8 mouse cellular contexts compared by ENCODE assay signal in the genomic region with DNA sequence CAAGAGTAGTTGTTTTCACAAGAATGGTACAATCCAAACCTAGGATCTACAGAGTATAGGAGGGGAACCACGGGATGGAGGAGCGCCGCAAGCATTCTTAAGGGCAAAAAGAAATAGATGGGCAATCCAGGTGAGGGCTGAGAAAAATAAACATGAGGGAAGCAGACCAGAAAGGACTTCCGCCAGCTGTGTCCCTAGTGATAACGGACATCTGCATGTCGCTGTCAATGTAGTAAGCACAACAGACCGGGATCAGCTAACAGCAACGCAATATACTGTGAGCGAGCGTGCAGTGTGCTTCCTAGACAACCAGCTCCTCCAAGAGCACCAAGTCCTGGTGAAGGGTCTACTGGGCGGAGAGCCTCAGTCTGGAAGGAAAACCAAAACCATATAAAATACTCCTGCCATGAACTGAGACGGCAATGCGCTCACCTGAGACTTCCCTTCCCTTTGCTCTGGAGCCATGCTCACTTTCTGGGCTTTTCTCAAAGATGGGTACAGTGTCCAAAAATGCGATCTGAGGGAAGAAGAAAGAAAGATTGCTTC. TPM values are rescaled to one million over a fixed set of nuclear protein-coding genes. Genes with fewer than 3 reads are reported as not detected.
DNase-seq lines count a peak whose midpoint lies in the region; ATAC-seq lines count a peak whose summit lies in the region.

No protein-coding gene starts in this region.

- no peaks in the 10 kb centered on the region for H3K36me3 ChIP-seq in embryonic facial prominence, embryonic 14.5 days (ENCODE audit: control insufficient read depth, insufficient read depth, low read length)
- no peaks in the 10 kb centered on the region for H3K36me3 ChIP-seq in intestine, embryonic 16.5 days (ENCODE audit: control insufficient read depth, insufficient read depth, low read length)
- H3K36me3 ChIP-seq in neural tube, embryonic 11.5 days (ENCODE audit: control insufficient read depth, insufficient read depth, low read length) = no peaks in the 10 kb centered on the region

- no peak for ATAC-seq in embryonic facial prominence, embryonic 14.5 days (ENCODE audit: low read depth)
- no peak for ATAC-seq in intestine, embryonic 16.5 days
- no peak for ATAC-seq in neural tube, embryonic 11.5 days (ENCODE audit: insufficient read depth, low FRiP score, low TSS enrichment)

- peak overlapping the region; percentile 72 for H3K9ac ChIP-seq in embryonic facial prominence, embryonic 14.5 days (ENCODE audit: low read depth, low read length)
- H3K9ac ChIP-seq in intestine, embryonic 16.5 days (ENCODE audit: low read depth, low read length) = peak overlapping the region; percentile 82
- peak overlapping the region; percentile 61 for H3K9ac ChIP-seq in neural tube, embryonic 11.5 days (ENCODE audit: low read length)

- peak overlapping the region; percentile 61 for H3K4me3 ChIP-seq in embryonic facial prominence, embryonic 14.5 days (ENCODE audit: low read depth, low read length)
- peak overlapping the region; percentile 79 for H3K4me3 ChIP-seq in intestine, embryonic 16.5 days (ENCODE audit: low read length)
- H3K4me3 ChIP-seq in neural tube, embryonic 11.5 days (ENCODE audit: low read depth, low read length) = peak overlapping the region; percentile 45

- no peak overlapping the region for H3K27ac ChIP-seq in embryonic facial prominence, embryonic 14.5 days (replicated peaks; ENCODE audit: low read depth, low read length)
- no peak overlapping the region for H3K27ac ChIP-seq in intestine, embryonic 16.5 days (ENCODE audit: low read length)
- no peak overlapping the region for H3K27ac ChIP-seq in neural tube, embryonic 11.5 days (ENCODE audit: low read depth, low read length)

- no peaks in the 10 kb centered on the region; the same call in 1 of the 2 replicates for H3K4me1 ChIP-seq in embryonic facial prominence, embryonic 14.5 days (ENCODE audit: control insufficient read depth, insufficient read depth, low read length)
- H3K4me1 ChIP-seq in intestine, embryonic 16.5 days (ENCODE audit: control insufficient read depth, insufficient read depth, low read length) = no peaks in the 10 kb centered on the region
- peaks cover 2% of the 10 kb centered on the region; the same call in 1 of the 2 replicates for H3K4me1 ChIP-seq in neural tube, embryonic 11.5 days (ENCODE audit: control insufficient read depth, insufficient read depth, low read length)

- peak; percentile 12 to 15 for DNase-seq in left cerebral cortex, postnatal 36 days (ENCODE audit: low spot score in 2 of 2)
- no peak for DNase-seq in left cerebral cortex, postnatal 14 days (ENCODE audit: low spot score in 2 of 2)
- peak; percentile 4 for DNase-seq in embryonic facial prominence, embryonic 14.5 days (ENCODE audit: low spot score)
- peak; percentile 17 for DNase-seq in neural tube, embryonic 11.5 days (ENCODE audit: low spot score)
- DNase-seq in Muller cell, postnatal 12 days (ENCODE audit: inconsistent ontology term) = no peak
- DNase-seq in ovary, adult 18-20 months (ENCODE audit: low spot score) = no peak
- DNase-seq in MN1 (ENCODE audit: low spot score) = no peak

- intact Hi-C loops in left cerebral cortex, postnatal 36 days (cut with DNase I) = loop anchor here (5.0 kb wide), 1 partner anchor 103 kb away; a partner anchor contains a TSS
- intact Hi-C loops in left cerebral cortex, postnatal 14 days (cut with DNase I) = loop anchor here (1.0 kb wide), 1 partner anchor 42 kb away; no protein-coding TSS in a partner anchor

- H3K27me3 ChIP-seq in embryonic facial prominence, embryonic 14.5 days (replicated peaks; ENCODE audit: control insufficient read depth, insufficient read depth, low read length) = no peaks in the 10 kb centered on the region
- no peaks in the 10 kb centered on the region for H3K27me3 ChIP-seq in intestine, embryonic 16.5 days (replicated peaks; ENCODE audit: control insufficient read depth, insufficient read depth, low read length)
- no peaks in the 10 kb centered on the region for H3K27me3 ChIP-seq in neural tube, embryonic 11.5 days (ENCODE audit: control insufficient read depth, insufficient read depth, low read length)

- no peaks in the 10 kb centered on the region for H3K9me3 ChIP-seq in embryonic facial prominence, embryonic 14.5 days (ENCODE audit: control insufficient read depth, low read length)
- H3K9me3 ChIP-seq in intestine, embryonic 16.5 days (ENCODE audit: control insufficient read depth, low read length) = no peaks in the 10 kb centered on the region
- H3K9me3 ChIP-seq in neural tube, embryonic 11.5 days (ENCODE audit: control insufficient read depth, low read length) = no peaks in the 10 kb centered on the region

- WGBS in embryonic facial prominence, embryonic 14.5 days = 27% methylated on average over 14 of the region's 14 CpGs
- WGBS in intestine, embryonic 16.5 days = 15% methylated on average over 14 of the region's 14 CpGs
- 29% methylated on average over 14 of the region's 14 CpGs for WGBS in neural tube, embryonic 11.5 days

- H3K4me2 ChIP-seq in embryonic facial prominence, embryonic 14.5 days (ENCODE audit: low read depth, low read length) = peak overlapping the region; percentile 85
- H3K4me2 ChIP-seq in intestine, embryonic 16.5 days (ENCODE audit: low read depth, low read length) = peak overlapping the region; percentile 98
- H3K4me2 ChIP-seq in neural tube, embryonic 11.5 days (ENCODE audit: low read depth) = peak overlapping the region; percentile 91

RNA-seq across cellular contexts. Expression of a gene that starts 0.9 kb away (rescaled TPM):
- total RNA-seq in left cerebral cortex, postnatal 36 days (2021) = 1 to 10 TPM; 5.4 to 5.9 TPM
- total RNA-seq in left cerebral cortex, postnatal 14 days (2021) = 1 to 10 TPM; 3.8 to 4.0 TPM
- 1.5 and 1.6 TPM in 2 replicates for polyA plus RNA-seq in embryonic facial prominence, embryonic 14.5 days (2014; fragmentation: Nextera tagmentation; extraction: Ambion mirVana)
- 0.68 and 1.0 TPM in 2 replicates for polyA plus RNA-seq in intestine, embryonic 16.5 days (2015; fragmentation: Nextera tagmentation; extraction: Ambion mirVana)
- polyA plus RNA-seq in neural tube, embryonic 11.5 days (2014; fragmentation: Nextera tagmentation; extraction: Ambion mirVana) = 1.4 and 1.6 TPM in 2 replicates

RNA-seq across cellular contexts. Expression of a gene that starts 13.0 kb away (rescaled TPM):
- total RNA-seq in left cerebral cortex, postnatal 36 days (2021) = not detected
- not detected for total RNA-seq in left cerebral cortex, postnatal 14 days (2021)
- polyA plus RNA-seq in embryonic facial prominence, embryonic 14.5 days (2014; fragmentation: Nextera tagmentation; extraction: Ambion mirVana) = not detected in 2 replicates
- not detected in 2 replicates for polyA plus RNA-seq in intestine, embryonic 16.5 days (2015; fragmentation: Nextera tagmentation; extraction: Ambion mirVana)
- polyA plus RNA-seq in neural tube, embryonic 11.5 days (2014; fragmentation: Nextera tagmentation; extraction: Ambion mirVana) = not detected in 2 replicates

RNA-seq across cellular contexts. Expression of a gene that starts 14.6 kb away (rescaled TPM):
- 10 to 100 TPM; 23.2 to 24.0 TPM for total RNA-seq in left cerebral cortex, postnatal 36 days (2021)
- total RNA-seq in left cerebral cortex, postnatal 14 days (2021) = 10 to 100 TPM; 20.2 to 20.7 TPM
- polyA plus RNA-seq in embryonic facial prominence, embryonic 14.5 days (2014; fragmentation: Nextera tagmentation; extraction: Ambion mirVana) = 10.1 and 10.5 TPM in 2 replicates
- polyA plus RNA-seq in intestine, embryonic 16.5 days (2015; fragmentation: Nextera tagmentation; extraction: Ambion mirVana) = 8.1 and 9.1 TPM in 2 replicates
- polyA plus RNA-seq in neural tube, embryonic 11.5 days (2014; fragmentation: Nextera tagmentation; extraction: Ambion mirVana) = 27.8 and 34.7 TPM in 2 replicates

RNA-seq across cellular contexts. Expression of a gene that starts 23.0 kb away (rescaled TPM):
- not detected for total RNA-seq in left cerebral cortex, postnatal 36 days (2021)
- total RNA-seq in left cerebral cortex, postnatal 14 days (2021) = not detected
- not detected in 2 replicates for polyA plus RNA-seq in embryonic facial prominence, embryonic 14.5 days (2014; fragmentation: Nextera tagmentation; extraction: Ambion mirVana)
- not detected in 2 replicates for polyA plus RNA-seq in intestine, embryonic 16.5 days (2015; fragmentation: Nextera tagmentation; extraction: Ambion mirVana)
- not detected in 2 replicates for polyA plus RNA-seq in neural tube, embryonic 11.5 days (2014; fragmentation: Nextera tagmentation; extraction: Ambion mirVana)

RNA-seq across cellular contexts. Expression of a gene that starts 35.8 kb away (rescaled TPM):
- total RNA-seq in left cerebral cortex, postnatal 36 days (2021) = not detected
- total RNA-seq in left cerebral cortex, postnatal 14 days (2021) = not detected
- not detected in 2 replicates for polyA plus RNA-seq in embryonic facial prominence, embryonic 14.5 days (2014; fragmentation: Nextera tagmentation; extraction: Ambion mirVana)
- not detected in 2 replicates for polyA plus RNA-seq in intestine, embryonic 16.5 days (2015; fragmentation: Nextera tagmentation; extraction: Ambion mirVana)
- polyA plus RNA-seq in neural tube, embryonic 11.5 days (2014; fragmentation: Nextera tagmentation; extraction: Ambion mirVana) = not detected in 2 replicates

Comparison
In these comparisons a context has a peak if more than half of its experiments do, and no peak if none do; other contexts are left out.
1. DNase-seq: peak in left cerebral cortex, postnatal 36 days (2 of 2), embryonic facial prominence, embryonic 14.5 days (single experiment) and neural tube, embryonic 11.5 days (single experiment); none in left cerebral cortex, postnatal 14 days (0 of 2), Muller cell, postnatal 12 days (single experiment), ovary, adult 18-20 months (single experiment) and MN1 (single experiment).
2. Peak in every context shown above with its lines, with median percentiles within 50 percentile points of each other: H3K4me2 ChIP-seq, H3K4me3 ChIP-seq and H3K9ac ChIP-seq.